Mouse (Mus musculus) left cerebral cortex, postnatal 25 days (tissue): ENCODE data around the gene Gm43518. TPM values are rescaled to one million over a fixed set of nuclear protein-coding genes. Genes with fewer than 3 reads are reported as not detected.

Experiments
- DNase-seq, 2 experiments: peaks; one replicate each; pipeline ENCODE4 v3.0.0; 2022; ENCODE audit warnings: low spot score in 2 of 2, mixed read lengths in 1 of 2
- intact Hi-C: fragments of 180-260 bp; cut with DNase I; formaldehyde crosslinking; loops from one replicate; pipeline ENCODE4 v1.15.1; 2025
- total RNA-seq, 2 experiments: library from RNA; stranded (reverse); gene quantifications; 2 replicates each; pipeline ENCODE4 v1.2.3; 2021

The Gm43518 gene
- total RNA-seq, 2 experiments from 2014 or later: 0.82 TPM; not detected in 1

DNA sequence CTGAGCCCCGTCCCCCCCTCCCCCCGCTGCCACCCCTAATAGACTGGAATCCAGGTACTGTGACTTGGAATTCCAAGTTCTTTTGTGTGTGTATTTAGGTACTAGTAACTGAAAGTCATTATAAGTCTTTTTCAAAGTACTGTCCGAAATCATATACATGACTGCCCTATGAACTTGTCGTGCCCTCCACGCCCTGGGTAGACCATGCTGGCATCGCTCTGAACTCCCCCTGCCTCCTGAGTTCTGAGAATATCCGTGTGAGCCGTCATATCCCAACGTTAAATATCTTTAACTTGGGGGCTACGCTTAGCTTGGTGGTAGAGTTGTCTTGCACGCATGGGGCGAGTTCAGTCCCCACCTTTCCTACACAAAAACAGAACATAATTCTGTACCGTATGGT, 3.9 kb downstream of the Gm43518 start:
- intact Hi-C loops: no loop called here
- no peak for DNase-seq

DNA sequence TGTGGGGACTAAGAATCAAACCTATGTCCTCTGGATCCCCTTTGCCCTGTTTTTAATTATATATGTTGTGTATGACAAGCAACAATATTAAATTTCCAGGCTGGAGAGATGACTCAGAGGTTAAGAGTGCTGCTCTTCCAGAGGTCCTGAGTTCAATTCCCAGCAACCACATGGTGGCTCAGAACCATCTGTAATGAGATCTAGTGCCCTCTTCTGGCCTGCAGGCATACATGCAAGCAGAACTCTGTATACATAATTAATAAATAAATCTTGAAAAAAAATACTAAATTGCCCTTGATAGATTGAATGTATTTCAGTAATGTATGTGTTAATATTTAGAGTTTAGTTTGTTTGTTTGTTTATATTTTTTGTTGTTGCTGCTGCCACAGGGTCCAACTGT, 5.7 kb downstream of the Gm43518 start:
- no peak for DNase-seq
- intact Hi-C loops: no loop called here

DNA sequence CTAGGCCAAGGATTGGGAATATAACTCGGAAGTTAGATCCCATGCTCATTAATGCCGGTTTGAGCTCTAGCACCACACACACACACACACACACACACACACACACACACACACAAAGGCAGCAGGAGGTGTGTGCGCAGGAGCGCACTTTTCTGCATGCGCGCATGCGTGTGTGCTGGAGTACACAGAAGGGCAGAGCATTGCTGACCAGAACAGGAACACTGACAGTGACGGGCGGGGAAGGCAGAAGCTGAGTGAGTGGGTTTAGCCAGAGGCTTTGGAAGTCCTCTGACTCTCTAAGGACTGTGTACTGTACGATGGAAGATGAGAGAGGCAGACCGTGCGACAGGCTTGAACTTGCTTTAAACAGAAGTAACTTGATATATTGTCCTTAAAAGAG, 6.3 kb downstream of the Gm43518 start:
- no peak for DNase-seq
- intact Hi-C loops: no loop called here

DNA sequence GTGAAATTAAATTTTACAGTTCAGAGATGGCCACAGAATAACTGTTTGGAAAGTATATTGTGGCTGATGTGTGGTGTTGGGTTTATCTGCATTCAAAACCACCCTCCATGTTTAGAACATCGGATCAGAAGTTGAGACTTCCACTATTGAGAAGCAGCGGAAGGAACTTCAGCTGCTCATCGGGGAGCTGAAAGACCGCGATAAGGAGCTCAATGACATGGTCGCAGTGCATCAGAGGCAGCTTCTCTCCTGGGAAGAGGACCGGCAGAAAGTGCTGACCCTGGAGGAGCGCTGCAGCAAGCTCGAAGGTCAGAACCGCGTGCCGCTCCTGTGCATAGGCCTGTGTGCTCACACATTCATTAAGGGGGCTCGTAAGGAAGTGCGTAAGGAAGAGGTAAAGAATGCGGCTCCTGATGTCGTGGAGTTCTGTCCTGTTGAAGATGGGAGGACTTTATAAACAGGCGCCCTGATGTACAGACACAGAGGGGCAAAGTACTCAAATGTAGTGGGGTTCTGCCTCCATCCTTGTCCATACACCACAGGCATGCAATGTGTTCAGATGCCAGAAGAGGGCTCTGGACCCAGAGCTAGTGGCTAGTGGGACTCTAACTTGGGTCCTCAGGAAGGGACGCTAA, 6.9 kb downstream of the Gm43518 start:
- intact Hi-C loops: no loop called here
- DNase-seq: no peak

DNA sequence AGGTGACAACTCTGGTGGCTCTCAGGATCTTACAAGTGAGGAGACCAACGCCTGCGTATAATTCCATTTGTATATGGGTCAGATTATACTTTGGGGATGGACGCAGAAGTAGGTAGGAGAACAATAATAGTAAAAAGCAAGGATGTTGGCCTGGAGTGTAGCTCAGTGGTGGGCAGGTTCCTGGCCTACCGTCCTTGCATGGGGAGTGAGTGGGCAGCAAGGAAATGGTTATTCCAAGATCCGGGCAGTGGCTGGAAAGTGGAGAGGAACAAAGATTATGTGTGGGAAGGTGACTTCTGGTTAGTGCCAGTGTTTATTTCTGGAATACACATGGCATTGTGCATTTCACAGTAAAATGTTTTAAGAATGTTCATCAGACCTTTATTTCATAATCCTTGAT, 8.7 kb downstream of the Gm43518 start:
- intact Hi-C loops: no loop called here
- peak in 1 of 2 experiments; percentile 58 for DNase-seq

DNA sequence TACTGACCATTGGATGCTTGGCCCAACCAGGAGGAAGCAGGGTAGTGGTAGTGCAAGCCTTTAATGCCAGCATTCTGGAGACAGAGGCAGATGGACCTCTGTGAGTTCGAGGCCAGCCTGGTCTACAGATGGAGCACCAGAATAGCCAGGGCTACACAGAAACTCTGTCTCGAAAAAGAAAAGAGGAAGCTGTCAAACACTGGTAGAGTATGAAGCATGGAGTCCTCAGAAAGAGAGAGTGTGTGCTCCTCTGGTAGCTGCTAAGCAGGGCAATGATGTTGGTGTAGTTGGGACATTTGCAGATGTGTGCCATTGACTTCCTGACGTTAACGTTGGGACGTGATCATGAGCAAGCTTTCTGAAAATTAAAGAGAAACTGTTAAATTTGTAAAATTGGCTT, 11.3 kb downstream of the Gm43518 start:
- intact Hi-C loops: no loop called here
- no peak for DNase-seq

DNA sequence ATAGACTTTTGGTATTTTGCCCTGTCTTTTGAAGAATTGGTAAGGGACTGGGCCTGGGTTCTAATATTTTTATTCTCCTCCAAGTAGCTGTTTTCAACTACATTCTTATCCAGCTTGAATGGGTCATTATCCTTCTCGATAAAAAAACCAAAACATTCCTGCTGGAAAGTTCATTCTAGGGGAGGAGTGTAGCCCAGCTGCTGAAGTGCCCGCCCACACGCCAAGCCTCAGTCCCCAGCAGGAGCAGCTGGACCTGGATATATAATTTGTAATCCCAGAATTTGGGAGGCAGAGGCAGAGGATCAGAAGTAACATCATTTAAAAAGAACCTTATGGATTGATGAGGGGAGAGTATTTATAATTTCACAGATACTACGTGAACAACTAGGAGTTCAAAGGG, 19.3 kb downstream of the Gm43518 start:
- intact Hi-C loops: loop anchor here (2.0 kb wide), 1 partner anchor 138 kb away; no protein-coding TSS in a partner anchor
- no peak for DNase-seq

DNA sequence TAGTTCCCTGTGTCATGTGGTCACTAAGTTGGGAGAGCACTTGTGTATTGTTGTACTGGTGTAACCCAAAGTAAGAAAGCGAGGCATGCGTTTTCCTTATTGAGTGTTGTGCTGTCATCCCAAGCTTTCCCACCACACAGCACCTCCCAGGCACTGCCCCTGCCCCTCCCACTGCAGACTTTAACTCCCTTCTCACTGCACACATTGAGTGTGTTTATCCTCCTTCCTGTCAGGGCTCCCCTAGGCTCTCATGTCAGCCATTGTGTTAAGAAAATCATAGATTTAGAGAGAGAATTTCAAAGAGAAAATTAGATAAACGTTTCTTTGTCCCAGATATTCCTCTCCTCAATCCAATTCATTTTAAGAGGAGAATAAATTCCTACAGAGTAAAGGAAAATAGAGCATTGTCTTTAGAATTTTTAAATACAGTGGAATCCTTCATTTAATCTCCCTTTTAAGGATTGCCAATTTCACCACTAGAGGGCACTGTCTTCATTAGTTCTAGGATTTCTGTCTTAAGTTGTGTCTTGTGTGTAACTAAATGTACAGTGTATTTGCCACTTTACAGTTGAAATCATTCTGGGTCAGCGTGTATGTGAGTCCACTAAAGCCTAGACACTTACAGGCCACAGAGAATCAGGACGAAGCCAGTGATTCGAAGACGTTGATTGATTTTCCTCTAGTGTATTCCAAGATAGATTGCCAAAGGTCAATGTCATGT, 20.0 kb downstream of the Gm43518 start:
- DNase-seq: peak in 1 of 2 experiments; percentile 61

DNA sequence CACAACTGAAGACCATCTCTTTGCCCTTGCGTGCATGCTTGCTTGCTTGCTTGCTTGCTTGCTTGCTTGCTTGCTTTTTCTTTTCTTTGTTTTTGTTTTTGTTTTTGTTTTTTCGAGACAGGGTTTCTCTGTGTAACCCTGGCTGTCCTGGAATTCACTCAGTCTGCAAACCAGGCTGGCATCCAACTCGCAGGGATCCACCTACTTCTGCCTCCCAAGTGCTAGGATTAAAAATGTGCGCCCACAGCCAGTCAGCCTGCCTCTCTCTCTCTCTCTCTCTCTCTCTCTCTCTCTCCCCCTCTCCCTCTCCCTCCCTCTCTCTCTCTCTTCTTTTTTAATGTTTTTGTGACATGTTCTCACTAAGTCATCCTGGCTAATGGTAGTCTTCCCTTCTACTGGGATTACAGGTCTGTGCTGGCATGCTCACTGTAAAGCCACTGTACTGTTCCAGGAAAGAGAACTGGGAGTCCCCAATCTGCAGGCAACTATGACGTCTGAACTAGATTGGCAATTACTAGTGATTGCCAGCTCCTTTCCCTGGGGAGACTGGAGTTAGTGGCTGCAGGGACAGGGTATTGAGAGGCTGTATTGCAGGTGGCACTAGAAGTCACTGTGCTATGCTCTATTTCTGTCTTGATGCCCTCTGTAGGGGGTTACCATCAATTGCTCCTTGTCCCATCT, 25.3 kb downstream of the Gm43518 start:
- peak in 1 of 2 experiments; percentile 83 for DNase-seq
- intact Hi-C loops: no loop called here

More for the DNA sequence above, 20.0 kb downstream of the Gm43518 start:
- intact Hi-C loops: loop anchor here (1.0 to 2.0 kb wide), 2 partner anchors 46 to 138 kb away; no protein-coding TSS in a partner anchor

DNA sequence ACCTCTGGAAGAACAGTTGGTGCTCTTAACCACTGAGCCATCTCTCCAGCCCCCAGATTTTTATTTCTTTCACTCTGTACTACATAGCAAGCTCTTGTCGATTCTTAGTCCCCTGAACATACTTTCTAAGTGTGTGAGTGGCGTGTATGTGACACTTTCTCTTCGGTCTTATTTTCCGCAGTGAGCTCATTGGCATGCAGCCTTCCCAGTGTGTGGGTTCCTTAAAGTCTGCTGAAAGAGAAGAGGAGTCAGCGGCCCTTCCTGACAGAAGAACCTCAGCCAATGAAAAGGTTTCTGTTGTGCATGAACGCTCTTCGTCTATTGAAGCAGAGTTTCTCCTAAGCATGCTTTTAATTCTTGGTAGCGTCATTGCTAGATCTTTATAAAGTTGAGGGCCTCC, 30.0 kb downstream of the Gm43518 start:
- intact Hi-C loops: no loop called here

DNA sequence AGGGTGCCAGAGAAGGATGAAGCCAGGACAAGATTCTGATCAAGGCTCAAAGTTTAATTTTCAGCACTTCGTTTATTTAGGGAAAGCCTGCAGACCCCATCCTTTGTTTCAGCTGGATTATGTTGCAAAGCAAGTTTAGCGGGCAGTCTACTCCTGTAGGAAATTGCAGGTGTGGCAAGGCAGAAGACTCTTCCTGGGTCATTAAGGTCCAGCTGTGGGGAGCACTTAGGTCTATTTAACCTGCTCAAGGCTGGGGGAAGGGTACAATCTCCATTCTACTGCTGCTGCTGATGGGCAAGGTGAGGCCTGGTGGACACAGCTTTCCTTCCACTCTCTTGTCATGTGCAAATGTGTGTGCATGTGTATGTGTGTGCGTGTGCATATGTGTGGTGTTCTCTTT, 31.8 kb downstream of the Gm43518 start:
- no peak for DNase-seq
- intact Hi-C loops: no loop called here

More for the DNA sequence above, 30.0 kb downstream of the Gm43518 start:
- peak in 1 of 2 experiments; percentile 60 for DNase-seq

DNA sequence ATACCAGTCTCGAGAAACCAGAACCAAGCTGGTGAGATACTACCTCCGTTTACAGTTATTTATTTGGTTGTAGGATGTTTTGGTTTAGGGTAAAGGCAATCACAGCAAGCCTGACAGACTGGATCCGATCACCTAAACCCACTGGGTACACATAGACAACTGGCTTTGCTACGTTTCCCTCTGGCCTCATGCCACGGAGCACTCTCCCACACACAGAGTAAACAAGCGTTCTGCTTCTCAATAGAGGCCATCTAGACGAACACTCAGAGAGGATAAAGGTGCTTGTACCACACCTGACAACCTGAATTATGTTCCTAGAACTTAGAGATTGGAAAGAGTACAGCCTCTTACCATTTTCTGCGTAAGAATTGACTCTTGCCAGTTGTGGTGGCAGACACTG, 32.9 kb downstream of the Gm43518 start:
- intact Hi-C loops: no loop called here

DNA sequence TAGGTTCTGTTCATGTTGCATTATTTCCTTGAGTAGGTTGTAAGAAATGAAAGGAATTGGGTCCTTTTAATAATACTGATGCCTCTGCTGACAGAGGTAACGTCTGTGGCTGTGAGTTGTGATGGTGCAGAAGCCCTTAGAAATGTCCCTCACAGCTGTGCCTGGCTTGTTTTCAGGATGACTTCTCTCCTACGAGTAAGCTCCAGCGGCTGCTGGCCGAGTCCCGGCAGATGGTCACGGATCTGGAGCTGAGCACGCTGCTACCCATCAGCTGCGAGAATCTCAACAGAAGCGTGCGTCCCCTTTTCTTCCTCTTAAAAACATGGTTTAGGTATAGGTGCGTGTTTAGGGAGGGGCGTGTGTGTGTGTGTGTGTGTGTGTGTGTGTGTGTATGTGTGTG, 33.8 kb downstream of the Gm43518 start:
- intact Hi-C loops: no loop called here
- DNase-seq: no peak

More for the DNA sequence above, 32.9 kb downstream of the Gm43518 start:
- DNase-seq: no peak

DNA sequence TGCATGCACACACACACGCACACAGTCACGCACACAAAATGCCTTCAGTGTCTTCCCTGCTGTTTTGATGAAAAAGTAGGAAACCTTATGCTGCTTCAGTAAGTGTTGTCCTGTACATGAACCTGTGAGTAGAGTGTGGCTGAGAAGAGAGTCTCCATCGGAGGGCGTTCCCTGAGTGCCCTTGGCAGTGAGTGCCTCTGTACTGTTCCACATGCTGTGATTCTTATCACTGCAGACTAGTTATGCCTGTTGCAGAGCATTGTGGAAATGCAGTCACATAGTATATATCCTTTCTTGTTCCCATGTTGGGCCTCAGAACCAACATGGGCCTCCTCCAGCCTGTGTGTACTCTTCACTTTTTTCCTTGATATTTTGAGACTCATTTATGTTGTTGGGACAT, 37.0 kb downstream of the Gm43518 start:
- intact Hi-C loops: no loop called here
- DNase-seq: no peak

DNA sequence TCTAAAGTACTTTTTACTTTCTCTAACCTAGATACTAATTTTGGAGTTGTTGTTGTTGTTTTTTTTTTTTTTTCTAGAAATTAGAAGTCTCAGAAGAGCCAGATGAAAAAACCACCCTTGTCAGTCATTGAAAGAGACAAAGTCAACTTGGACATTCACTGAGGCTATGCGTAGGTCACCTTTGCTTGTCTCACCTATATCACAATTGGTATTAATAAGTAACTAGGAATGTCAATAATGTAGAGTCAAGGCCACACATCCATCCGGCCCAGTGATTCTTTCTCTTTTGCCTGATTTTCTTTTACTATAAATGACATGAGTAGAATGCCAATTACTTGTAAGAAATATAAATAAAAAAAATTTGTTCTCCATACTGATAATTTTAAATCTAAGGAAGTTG, 39.5 kb downstream of the Gm43518 start:
- intact Hi-C loops: no loop called here

DNA sequence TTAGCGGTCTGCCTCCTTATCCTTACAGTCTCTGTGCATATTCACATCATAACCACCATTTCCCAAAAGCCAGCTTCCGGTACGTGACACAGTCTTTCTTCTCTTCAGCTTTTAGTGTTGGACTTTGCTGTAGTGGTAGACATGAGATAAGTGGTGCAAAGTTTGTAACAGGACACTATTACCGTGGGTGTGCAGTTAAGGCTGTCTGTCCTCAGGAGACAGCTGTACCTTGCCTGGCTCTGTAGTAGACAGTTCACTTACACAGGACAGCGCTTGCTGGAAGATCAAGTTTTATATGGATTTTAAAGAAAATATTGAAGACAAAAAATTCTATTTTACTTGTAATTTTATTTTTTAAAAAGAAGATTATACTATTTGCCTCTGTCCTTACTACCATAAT, 41.2 kb downstream of the Gm43518 start:
- intact Hi-C loops: no loop called here
- DNase-seq: no peak

More for the DNA sequence above, 39.5 kb downstream of the Gm43518 start:
- no peak for DNase-seq

DNA sequence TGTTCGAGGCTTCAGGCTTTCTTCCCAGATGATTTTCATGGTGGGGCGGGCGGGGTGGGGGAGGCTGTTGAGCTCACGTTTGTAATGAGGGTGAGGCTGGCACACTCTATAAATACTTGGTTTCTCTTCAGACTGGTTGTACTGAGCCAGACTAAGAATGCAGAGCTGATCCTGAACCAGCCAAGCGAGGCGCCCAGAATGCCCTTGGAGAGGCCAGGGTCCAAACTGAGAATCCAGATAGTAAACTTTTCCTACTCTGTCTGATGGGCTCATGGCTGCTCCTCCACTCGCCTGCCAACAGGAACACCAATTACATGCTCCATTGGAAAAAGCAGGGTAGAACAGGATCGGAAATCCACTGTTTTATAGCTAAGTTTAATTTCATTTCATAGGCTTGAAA, 42.0 kb downstream of the Gm43518 start:
- DNase-seq: no peak
- intact Hi-C loops: no loop called here

DNA sequence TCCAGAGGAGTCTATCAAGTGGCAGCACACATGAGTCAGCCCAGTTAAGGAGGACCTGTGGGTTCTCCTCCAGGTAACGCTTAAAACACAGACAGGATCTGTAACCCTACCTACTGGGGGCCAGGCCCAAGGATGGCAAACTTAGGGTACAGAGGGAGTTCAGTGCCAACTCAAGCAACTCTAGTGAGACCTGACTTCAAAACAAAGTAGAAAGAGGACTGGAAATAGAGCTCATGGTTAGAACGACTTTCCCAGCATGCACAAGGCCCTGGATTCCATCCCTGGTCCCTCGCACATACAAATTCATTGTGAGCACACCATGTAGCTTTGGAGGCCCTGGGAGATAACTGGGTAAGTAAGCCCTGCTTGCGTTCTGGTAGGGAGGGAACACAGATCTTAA, 43.4 kb downstream of the Gm43518 start:
- intact Hi-C loops: no loop called here
- no peak for DNase-seq

DNA sequence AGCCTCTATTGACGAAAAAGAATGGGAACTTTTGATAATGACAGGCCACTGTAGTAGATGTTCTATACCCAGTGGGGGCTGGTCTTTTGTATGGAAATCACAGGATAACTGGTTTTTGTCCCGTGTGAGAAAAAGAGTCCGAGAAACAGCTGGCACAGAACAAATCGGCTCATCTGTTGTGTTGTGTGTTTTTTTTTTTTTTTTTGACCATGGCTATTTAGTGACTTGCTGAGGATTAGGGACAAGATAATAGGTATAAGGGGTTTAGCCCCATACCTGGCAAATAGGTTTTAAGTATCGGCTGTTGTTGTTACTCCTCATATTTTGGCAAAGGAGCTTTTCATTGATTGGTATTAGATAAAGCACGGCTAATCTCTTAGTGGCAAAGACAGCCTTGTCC, 45.2 kb downstream of the Gm43518 start:
- intact Hi-C loops: loop anchor here (2.0 kb wide), 1 partner anchor 20 kb away; no protein-coding TSS in a partner anchor
- no peak for DNase-seq

DNA sequence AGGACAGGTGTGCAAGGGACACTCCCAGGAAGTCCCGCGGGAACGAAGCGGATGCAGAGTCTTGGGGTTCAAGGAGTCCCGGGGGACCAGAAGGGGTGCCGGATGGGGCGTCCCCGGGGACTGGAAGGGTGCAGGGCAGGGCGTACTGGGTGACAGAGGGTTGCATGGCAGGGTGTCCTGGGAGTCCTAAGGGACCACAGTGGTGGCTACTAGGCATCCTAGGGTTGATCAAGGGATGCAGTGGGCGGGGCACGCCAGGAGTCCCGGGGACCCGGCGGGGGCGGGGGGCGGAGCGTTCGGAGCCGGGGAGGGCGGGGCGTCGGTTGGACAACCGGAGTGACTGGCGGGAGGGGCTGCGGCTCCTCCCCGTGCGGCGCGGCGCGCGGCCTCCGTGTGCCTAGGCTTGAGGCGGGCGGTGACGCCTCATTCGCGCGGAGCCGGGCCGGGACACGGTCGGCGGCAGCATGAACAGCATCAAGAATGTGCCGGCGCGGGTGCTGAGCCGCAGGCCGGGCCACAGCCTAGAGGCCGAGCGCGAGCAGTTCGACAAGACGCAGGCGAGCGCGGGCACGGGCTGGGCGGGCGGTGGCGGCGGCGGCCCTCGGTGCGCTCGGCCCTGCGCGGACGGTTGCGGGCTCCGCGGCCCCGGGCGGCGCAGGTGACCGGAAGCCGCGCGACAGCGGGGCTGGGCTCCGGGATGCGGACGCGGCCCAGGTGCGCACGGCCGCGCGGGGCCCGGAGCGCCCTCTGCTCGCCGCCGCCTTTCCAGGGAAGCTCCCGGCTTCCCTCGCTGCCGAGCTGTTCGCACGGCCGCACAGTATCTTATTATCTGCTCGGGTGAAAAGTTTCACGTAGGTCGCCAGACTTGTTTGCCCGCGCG, 46.3 kb downstream of the Gm43518 start, which contains the start of gene Hip1r:
TSS of gene Hip1r (plus strand) at position 330 of the 880 bp plus-strand sequence.
- intact Hi-C loops: loop anchor here (2.0 kb wide), 1 partner anchor 19 kb away; no protein-coding TSS in a partner anchor
- DNase-seq: peak; percentile 70 to 76
